Comparison of ENCODE assay signal across 22 mouse cellular contexts in genomic region chr19:47705080-47705771, GRCm38 (mm10). TPM values are rescaled to one million over a fixed set of nuclear protein-coding genes. Genes with fewer than 3 reads are reported as not detected.
A peak's percentile ranks its signal among the peaks of the same experiment; 100 is the strongest.
DNase-seq lines count a peak whose midpoint lies in the region; ATAC-seq and TF ChIP-seq lines count a peak whose summit lies in the region.
"Had no signal": no experiment of that assay in that cellular context is flagged by ENCODE, and none has a peak within 500 bp of the region (broad histone marks: within the 10 kb centered on the region; RNA-seq: fewer than 3 reads in every experiment).

No protein-coding gene starts in this region.

- WGBS in liver, adult 2 months = 53% methylated on average over 13 of the region's 13 CpGs
- 61% methylated on average over 13 of the region's 13 CpGs for WGBS in liver, embryonic 12.5 days (ENCODE audit: insufficient replicate concordance)
- 56% methylated on average over 13 of the region's 13 CpGs for WGBS in intestine, embryonic 14.5 days
- 60% methylated on average over 13 of the region's 13 CpGs for WGBS in stomach, embryonic 15.5 days

- 0 out of 2 replicates have a peak, but pooled peaks have one; percentile 3 for TF ChIP-seq CTCF in liver, adult 2 months (IDR thresholded peaks at IDR 0.05; ENCODE audit: low read depth, low read length)

- no peak overlapping the region for H3K27ac ChIP-seq in liver, adult 2 months (replicated peaks; ENCODE audit: insufficient read depth, low read depth, low read length)
- no peak overlapping the region for H3K27ac ChIP-seq in liver, embryonic 12.5 days
- no peak overlapping the region for H3K27ac ChIP-seq in intestine, embryonic 14.5 days (ENCODE audit: low read depth)
- no peak overlapping the region for H3K27ac ChIP-seq in stomach, embryonic 15.5 days
- H3K27ac ChIP-seq: heart, embryonic 13.5 days; hindbrain, embryonic 14.5 days; kidney, postnatal 0 days; limb, embryonic 15.5 days; midbrain, embryonic 12.5 days had no signal

- no peaks in the 10 kb centered on the region for H3K4me1 ChIP-seq in liver, adult 2 months (ENCODE audit: control insufficient read depth, insufficient read depth, low read length)
- H3K4me1 ChIP-seq in liver, embryonic 12.5 days = no peaks in the 10 kb centered on the region
- peaks cover 7% of the 10 kb centered on the region; the same call in 1 of the 2 replicates for H3K4me1 ChIP-seq in intestine, embryonic 14.5 days (replicated peaks; ENCODE audit: control insufficient read depth, insufficient read depth, low read length)
- no peaks in the 10 kb centered on the region for H3K4me1 ChIP-seq in stomach, embryonic 15.5 days
- H3K4me1 ChIP-seq: heart, embryonic 13.5 days; limb, embryonic 15.5 days had no signal

- no peak overlapping the region for H3K4me2 ChIP-seq in liver, embryonic 12.5 days
- H3K4me2 ChIP-seq in intestine, embryonic 14.5 days (ENCODE audit: low read length) = no peak overlapping the region
- H3K4me2 ChIP-seq in stomach, embryonic 15.5 days = no peak overlapping the region
- H3K4me2 ChIP-seq: heart, embryonic 13.5 days; hindbrain, embryonic 14.5 days; limb, embryonic 15.5 days; midbrain, embryonic 12.5 days had no signal

- no peaks in the 10 kb centered on the region for H3K27me3 ChIP-seq in liver, adult 2 months (ENCODE audit: control insufficient read depth, insufficient read depth, low read length)
- no peaks in the 10 kb centered on the region for H3K27me3 ChIP-seq in liver, embryonic 12.5 days (replicated peaks)
- H3K27me3 ChIP-seq in intestine, embryonic 14.5 days (replicated peaks; ENCODE audit: control insufficient read depth, insufficient read depth, low read length) = no peaks in the 10 kb centered on the region
- H3K27me3 ChIP-seq in stomach, embryonic 15.5 days (replicated peaks) = no peaks in the 10 kb centered on the region
- H3K27me3 ChIP-seq: heart, embryonic 13.5 days; limb, embryonic 15.5 days; midbrain, embryonic 12.5 days had no signal

- no peaks in the 10 kb centered on the region for H3K79me2 ChIP-seq in liver, adult 2 months (ENCODE audit: control insufficient read depth, insufficient read depth, low read length)

- TF ChIP-seq POLR2A in liver, adult 2 months (IDR thresholded peaks at IDR 0.05; ENCODE audit: extremely low read depth, insufficient read depth, low read length) = no peak

- H3K36me3 ChIP-seq in liver, adult 2 months (ENCODE audit: control insufficient read depth, insufficient read depth, low read length) = no peaks in the 10 kb centered on the region
- no peaks in the 10 kb centered on the region for H3K36me3 ChIP-seq in liver, embryonic 12.5 days
- no peaks in the 10 kb centered on the region for H3K36me3 ChIP-seq in intestine, embryonic 14.5 days (ENCODE audit: control insufficient read depth, insufficient read depth, low read length)
- H3K36me3 ChIP-seq in stomach, embryonic 15.5 days = no peaks in the 10 kb centered on the region
- H3K36me3 ChIP-seq: heart, embryonic 13.5 days; limb, embryonic 15.5 days; midbrain, embryonic 12.5 days had no signal

- H3K4me3 ChIP-seq in liver, adult 2 months (ENCODE audit: insufficient read depth, low read depth, low read length) = no peak overlapping the region
- no peak overlapping the region for H3K4me3 ChIP-seq in liver, embryonic 12.5 days
- no peak overlapping the region for H3K4me3 ChIP-seq in intestine, embryonic 14.5 days (ENCODE audit: low read depth, low read length)
- no peak overlapping the region for H3K4me3 ChIP-seq in stomach, embryonic 15.5 days (replicated peaks)
- H3K4me3 ChIP-seq: heart, embryonic 13.5 days; limb, embryonic 15.5 days; midbrain, embryonic 12.5 days had no signal

- no peaks in the 10 kb centered on the region for H3K9me3 ChIP-seq in liver, embryonic 12.5 days (replicated peaks)
- no peaks in the 10 kb centered on the region; the same call in 1 of the 2 replicates for H3K9me3 ChIP-seq in intestine, embryonic 14.5 days (ENCODE audit: control insufficient read depth, low read length)
- H3K9me3 ChIP-seq in stomach, embryonic 15.5 days = no peaks in the 10 kb centered on the region
- H3K9me3 ChIP-seq: limb, embryonic 15.5 days; midbrain, embryonic 12.5 days had no signal

- H3K9ac ChIP-seq in liver, adult 2 months (ENCODE audit: low read depth, low read length) = no peak overlapping the region
- H3K9ac ChIP-seq in liver, embryonic 12.5 days = no peak overlapping the region
- H3K9ac ChIP-seq in intestine, embryonic 14.5 days (ENCODE audit: low read length) = no peak overlapping the region
- H3K9ac ChIP-seq in stomach, embryonic 15.5 days = no peak overlapping the region
- H3K9ac ChIP-seq: heart, embryonic 13.5 days; hindbrain, embryonic 14.5 days; limb, embryonic 15.5 days; midbrain, embryonic 12.5 days had no signal

- ATAC-seq in liver, embryonic 12.5 days = no peak
- ATAC-seq in intestine, embryonic 14.5 days (replicated peaks; ENCODE audit: low FRiP score, low TSS enrichment, low read depth) = peak; percentile 47
- ATAC-seq in stomach, embryonic 15.5 days (ENCODE audit: insufficient read depth, low FRiP score, low read depth) = peak; percentile 31; the same call in 1 of the 2 replicates
- ATAC-seq: forebrain, embryonic 16.5 days; lung, postnatal 0 days had no signal

- DNase-seq in liver, adult 2 months (ENCODE audit: extremely low read depth, low read depth, low spot score) = peak; percentile 65
- DNase-seq in ES-CJ7 (ENCODE audit: low read depth, low spot score) = peak; percentile 80
- DNase-seq in intestine, embryonic 14.5 days (ENCODE audit: low spot score) = no peak
- no peak for DNase-seq in urinary bladder, adult 18-20 months (ENCODE audit: low spot score in 2 of 2)
- DNase-seq in right cerebral cortex, postnatal 10 days (ENCODE audit: low spot score in 2 of 2) = no peak
- no peak for DNase-seq in left cerebral cortex, adult 8-10 months (ENCODE audit: low spot score in 2 of 2)
- DNase-seq: adrenal gland, adult 8-10 months; cerebellum, postnatal 14 days; embryo, embryonic 11 days; kidney, adult 11 months; thymus, adult 2 months had no signal

RNA-seq across cellular contexts. Expression of gene Col17a1, which starts 13.3 kb away (rescaled TPM):
- total RNA-seq in liver, adult 2 months (2014; rRNA removed) = 0.09 and 0.27 TPM in 2 replicates
- polyA plus RNA-seq in liver, adult 2 months (2012; rRNA removed) = 0.12 and 0.27 TPM in 2 replicates
- 0.28 and 0.37 TPM in 2 replicates for polyA plus RNA-seq in liver, embryonic 12.5 days (2016; fragmentation: Nextera tagmentation; extraction: Ambion mirVana)
- polyA plus RNA-seq in intestine, embryonic 14.5 days (2014; fragmentation: Nextera tagmentation; extraction: Ambion mirVana) = 0.67 and 1.1 TPM in 2 replicates
- polyA plus RNA-seq in stomach, embryonic 15.5 days (2015; fragmentation: Nextera tagmentation; extraction: Ambion mirVana) = 8.8 and 12.3 TPM in 2 replicates
- under 1 TPM; 0.33 to 0.74 (median 0.47) TPM for total RNA-seq in left cerebral cortex, adult 8-10 months (2022)
- total RNA-seq: adrenal gland, adult 8-10 months; heart, postnatal 25 days; megakaryocyte progenitor cell, adult 5-6 weeks had no signal

RNA-seq across cellular contexts. Expression of gene Sfr1, which starts 26.3 kb away (rescaled TPM):
- 13.4 and 13.7 TPM in 2 replicates for total RNA-seq in liver, adult 2 months (2014; rRNA removed)
- polyA plus RNA-seq in liver, adult 2 months (2012; rRNA removed) = 15.3 and 16.6 TPM in 2 replicates
- polyA plus RNA-seq in liver, embryonic 12.5 days (2016; fragmentation: Nextera tagmentation; extraction: Ambion mirVana) = 126 and 129 TPM in 2 replicates
- polyA plus RNA-seq in intestine, embryonic 14.5 days (2014; fragmentation: Nextera tagmentation; extraction: Ambion mirVana) = 274 and 292 TPM in 2 replicates
- polyA plus RNA-seq in stomach, embryonic 15.5 days (2015; fragmentation: Nextera tagmentation; extraction: Ambion mirVana) = 285 and 321 TPM in 2 replicates
- 10 to 100 TPM; 88.3 to 92.5 (median 89.9) TPM for total RNA-seq in left cerebral cortex, adult 8-10 months (2022)

Comparison
In these comparisons a context has a peak if more than half of its experiments do, and no peak if none do; other contexts are left out.
1. DNase-seq: peak in liver, adult 2 months (single experiment) and ES-CJ7 (single experiment); none in intestine, embryonic 14.5 days (single experiment), urinary bladder, adult 18-20 months (0 of 2), right cerebral cortex, postnatal 10 days (0 of 2) and left cerebral cortex, adult 8-10 months (0 of 2).